Mouse (Mus musculus) forebrain, embryonic 16.5 days (tissue): Measurements from ENCODE around the gene Pdia5. TPM values are rescaled to one million over a fixed set of nuclear protein-coding genes. Genes with fewer than 3 reads are reported as not detected.

Experiments
- ATAC-seq: fragments of 200-750 bp; cut with Nextera tagmentation; 2 replicates; pipeline ENCODE4 v1.8.0; 2017; ENCODE audit warnings: mild to moderate bottlenecking, moderate library complexity
- H3K27ac ChIP-seq: fragments of 300-500 bp; sonication (generic); 2 replicates; pipeline ENCODE4 v1.5.1; 2014; ENCODE audit warnings: low read length, control low read depth
- H3K27me3 ChIP-seq: fragments of 300-500 bp; sonication (generic); replicated peaks from 2 replicates; pipeline ENCODE4 v1.6.1; 2014; ENCODE audit warnings: low read length; ENCODE audit not compliant: control insufficient read depth, insufficient read depth
- H3K36me3 ChIP-seq: fragments of 300-500 bp; sonication (generic); 2 replicates; pipeline ENCODE4 v1.6.1; 2014; ENCODE audit not compliant: control insufficient read depth, insufficient read depth
- H3K4me1 ChIP-seq: fragments of 300-500 bp; sonication (generic); replicated peaks from 2 replicates; pipeline ENCODE4 v1.6.1; 2014; ENCODE audit warnings: low read length; ENCODE audit not compliant: control insufficient read depth, insufficient read depth
- H3K4me2 ChIP-seq: fragments of 300-500 bp; sonication (generic); 2 replicates; pipeline ENCODE4 v1.6.1; 2014; ENCODE audit warnings: mild to moderate bottlenecking, low read length, control low read depth
- H3K4me3 ChIP-seq: fragments of 300-500 bp; sonication (generic); replicated peaks from 2 replicates; pipeline ENCODE4 v1.5.1; 2014; ENCODE audit warnings: mild to moderate bottlenecking, low read length, control low read depth
- H3K9ac ChIP-seq: fragments of 300-500 bp; sonication (generic); replicated peaks from 2 replicates; pipeline ENCODE4 v1.6.1; 2014; ENCODE audit warnings: low read depth, low read length, control low read depth
- H3K9me3 ChIP-seq: fragments of 300-500 bp; sonication (generic); 2 replicates; pipeline ENCODE4 v1.6.1; 2016; ENCODE audit warnings: low read length; ENCODE audit not compliant: control insufficient read depth
- WGBS: fragments of 180-500 bp; shearing (Covaris S2); extraction: QIAGEN DNeasy Blood & Tissue Kit; methylation state at CpG from one replicate; pipeline ENCODE4 v1.1.7; 2014; 5-methylcytosine and 5-hydroxymethylcytosine counted together
- microRNA-seq: library from miRNA; unstranded; fragments of <30 nt; microRNA quantifications from one replicate; pipeline ENCODE4, GENCODE M21; 2017
- polyA plus RNA-seq: library from polyadenylated mRNA; unstranded; fragments of >200 nt; fragmentation: Nextera tagmentation; extraction: Ambion mirVana; gene quantifications from 2 replicates; pipeline ENCODE4 v1.2.1, GENCODE M21; 2015

Pdia5 gene
- polyA plus RNA-seq, 1 experiment from 2014 or later = 9.8 TPM

GRCm38 (mm10) chr16:35362221-35362620, 128.5 kb downstream of the Pdia5 start:
- Histone ChIP-seq H3K27ac (no peak overlapping the region), H3K27me3 (no peaks in the 10 kb centered on the region), H3K4me1 (peaks cover 8% of the 10 kb centered on the region), H3K9me3 (no peaks in the 10 kb centered on the region), H3K4me2 (no peak overlapping the region), H3K36me3 (no peaks in the 10 kb centered on the region), H3K4me3 (no peak overlapping the region), H3K9ac (no peak overlapping the region)
- WGBS = 84% methylated on average over 2 of the region's 2 CpGs
- ATAC-seq = no peak

DNA sequence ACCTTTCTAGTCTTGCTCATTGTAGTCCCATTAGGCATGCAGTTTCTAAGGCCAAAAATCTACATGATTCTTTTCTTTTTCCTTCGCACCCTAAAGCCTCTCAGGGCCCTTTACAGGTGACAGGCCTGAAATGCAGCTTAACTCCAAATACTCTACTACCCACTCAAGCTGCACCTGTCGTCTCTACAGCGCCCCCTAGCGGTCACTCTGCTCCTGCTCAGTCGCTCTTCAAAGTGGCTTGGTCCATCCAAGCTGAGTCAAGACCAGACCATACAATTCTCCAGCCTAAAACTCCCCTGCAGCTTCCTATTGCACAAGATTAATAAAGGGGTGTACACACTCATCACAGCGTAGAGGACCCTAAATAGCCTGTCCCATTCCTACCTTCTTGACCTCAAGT, 130.1 kb downstream of the Pdia5 start:
- Histone ChIP-seq H3K27ac (no peak overlapping the region), H3K9ac (no peak overlapping the region), H3K4me1 (peaks cover 8% of the 10 kb centered on the region), H3K36me3 (no peaks in the 10 kb centered on the region), H3K27me3 (no peaks in the 10 kb centered on the region), H3K4me2 (no peak overlapping the region), H3K4me3 (no peak overlapping the region), H3K9me3 (no peaks in the 10 kb centered on the region)
- 27% methylated on average over 6 of the region's 6 CpGs for WGBS
- ATAC-seq = no peak

DNA sequence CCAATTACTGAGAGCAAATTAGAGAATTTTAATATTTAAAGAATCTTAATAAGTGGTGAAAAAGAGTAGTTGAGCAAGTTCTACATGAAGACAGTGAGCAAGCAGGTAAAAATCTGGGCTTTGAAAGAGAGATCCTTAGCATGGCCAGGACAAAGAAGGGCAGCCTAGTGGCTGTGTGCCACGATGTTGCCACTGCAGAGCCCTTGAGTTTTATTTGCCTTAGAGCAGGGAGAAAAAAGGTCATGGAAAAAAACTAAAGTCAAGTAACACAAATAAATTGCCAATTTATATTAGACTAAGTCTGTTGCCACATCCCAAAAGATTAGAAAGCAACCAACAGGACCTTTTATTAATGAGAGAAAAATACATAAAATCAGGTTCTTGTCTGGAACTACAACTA, 133.2 kb downstream of the Pdia5 start:
- Histone ChIP-seq H3K4me2 (no peak overlapping the region), H3K9ac (no peak overlapping the region), H3K36me3 (peaks cover 2% of the 10 kb centered on the region; the same call in 1 of the 2 replicates), H3K4me1 (0 out of 2 replicates have a peak, but pooled peaks cover 3% of the 10 kb centered on the region), H3K27ac (no peak overlapping the region), H3K9me3 (no peaks in the 10 kb centered on the region), H3K27me3 (no peaks in the 10 kb centered on the region), H3K4me3 (no peak overlapping the region)
- WGBS = 80% methylated on average over 1 of the region's 1 CpGs
- ATAC-seq = no peak

Small RNAs within 50 kb of the gene (microRNA-seq; reads per million reads assigned to microRNA genes)
- gene Gm25548 = not detected

Other genes with a start within 250 kb of the Pdia5 start
- 41.8 and 44.2 TPM in 2 replicates for gene Sec22a, start 127.0 kb downstream of the Pdia5 start, polyA plus RNA-seq
- gene Sema5b, start 50.3 kb upstream of the Pdia5 start, polyA plus RNA-seq = 22.3 and 30.1 TPM in 2 replicates